Mouse (Mus musculus): ENCODE measurements around the gene Aff3.

Aff3 gene

GRCm38 (mm10) chr1:38487884-38488283 lies 176.9 kb downstream of the Aff3 start:
- DNase-seq: no peak

GRCm38 (mm10) chr1:38483191-38483590 lies 181.6 kb downstream of the Aff3 start:
- peak; percentile 44 to 51 for DNase-seq

GRCm38 (mm10) chr1:38478246-38478743 lies 186.5 kb downstream of the Aff3 start:
- no peak for DNase-seq

- DNase-seq: no peak
Observed at GRCm38 (mm10) chr1:38470817-38471216, 193.9 kb downstream of the Aff3 start.

- DNase-seq: no peak
Observed at GRCm38 (mm10) chr1:38470166-38470565, 194.6 kb downstream of the Aff3 start.

GRCm38 (mm10) chr1:38467305-38468083 lies 197.3 kb downstream of the Aff3 start:
- no peak for DNase-seq

GRCm38 (mm10) chr1:38456719-38457269 lies 208.0 kb downstream of the Aff3 start:
- DNase-seq: no peak

- no peak for DNase-seq
Observed at GRCm38 (mm10) chr1:38454921-38455320, 209.8 kb downstream of the Aff3 start.

- no peak for DNase-seq
Observed at GRCm38 (mm10) chr1:38451367-38451766, 213.4 kb downstream of the Aff3 start.

GRCm38 (mm10) chr1:38450677-38451076 lies 214.1 kb downstream of the Aff3 start:
- DNase-seq: peak; percentile 83 to 87

- no peak for DNase-seq
Observed at GRCm38 (mm10) chr1:38449816-38450478, 214.8 kb downstream of the Aff3 start.

GRCm38 (mm10) chr1:38448854-38449253 lies 215.9 kb downstream of the Aff3 start:
- no peak for DNase-seq

GRCm38 (mm10) chr1:38447581-38447980 lies 217.2 kb downstream of the Aff3 start:
- no peak for DNase-seq

GRCm38 (mm10) chr1:38446152-38446820 lies 218.5 kb downstream of the Aff3 start:
- no peak for DNase-seq

GRCm38 (mm10) chr1:38442887-38443286 lies 221.9 kb downstream of the Aff3 start:
- no peak for DNase-seq

GRCm38 (mm10) chr1:38442479-38442878 lies 222.3 kb downstream of the Aff3 start:
- DNase-seq: no peak

GRCm38 (mm10) chr1:38441800-38442199 lies 223.0 kb downstream of the Aff3 start:
- DNase-seq: no peak

- DNase-seq: no peak
Observed at GRCm38 (mm10) chr1:38440471-38440815, 224.3 kb downstream of the Aff3 start.

- peak in 1 of 2 experiments; percentile 34 for DNase-seq
Observed at GRCm38 (mm10) chr1:38439751-38440470, 224.8 kb downstream of the Aff3 start.

- peak; percentile 53 to 61 for DNase-seq
Observed at GRCm38 (mm10) chr1:38438447-38438846, 226.3 kb downstream of the Aff3 start.

- no peak for DNase-seq
Observed at GRCm38 (mm10) chr1:38437671-38438070, 227.1 kb downstream of the Aff3 start.
